Mouse (Mus musculus): Measurements from ENCODE around the gene Atf6. TPM values are rescaled to one million over a fixed set of nuclear protein-coding genes. Genes with fewer than 3 reads are reported as not detected.

Atf6 gene
- polyA plus RNA-seq, 1 experiment: 12.0 TPM

GRCm38 (mm10) chr1:170764798-170765197, 102.8 kb downstream of the Atf6 start:
- no peaks in the 10 kb centered on the region for H3K79me3 ChIP-seq (ENCODE audit: low read depth)
- no peaks in the 10 kb centered on the region for H3K79me2 ChIP-seq (ENCODE audit: control insufficient read depth, insufficient read depth)
- no peak overlapping the region for H3ac ChIP-seq (ENCODE audit: control insufficient read depth, insufficient read length, low read depth)
- TF ChIP-seq MYOG (IDR thresholded peaks at IDR 0.05; ENCODE audit: control insufficient read depth, extremely low read depth, insufficient read length): no peak
- H3K36me3 ChIP-seq (ENCODE audit: control insufficient read depth, insufficient read depth): peaks cover 13% of the 10 kb centered on the region
- H3K27me3 ChIP-seq (ENCODE audit: control insufficient read depth, insufficient read depth, insufficient read length): no peaks in the 10 kb centered on the region
- H3K4me3 ChIP-seq (ENCODE audit: insufficient read depth, poor library complexity, severe bottlenecking): no peak overlapping the region

DNA sequence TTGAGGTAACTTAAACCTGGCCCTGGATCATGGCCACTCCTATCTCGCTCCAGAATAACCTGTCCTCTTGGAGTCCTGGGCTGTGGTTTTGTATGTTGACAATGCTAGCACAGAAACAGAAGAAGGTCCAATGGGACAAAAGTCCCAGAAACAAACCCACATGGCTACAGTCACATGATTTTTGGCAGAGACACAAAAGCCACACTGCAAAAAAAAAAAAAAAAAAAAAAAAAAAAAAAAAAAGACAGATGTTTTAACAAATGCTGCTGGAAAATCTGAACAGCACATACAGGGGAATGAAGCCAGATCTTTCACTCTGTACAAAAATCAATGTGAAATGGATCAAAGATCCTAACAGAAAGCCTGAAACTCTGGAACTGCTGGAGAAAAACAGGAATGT, 105.9 kb downstream of the Atf6 start:
- Histone ChIP-seq H3K4me3 (ENCODE audit: insufficient read depth, poor library complexity, severe bottlenecking) (no peak overlapping the region), H3K27me3 (ENCODE audit: control insufficient read depth, insufficient read depth, insufficient read length) (no peaks in the 10 kb centered on the region), H3K36me3 (ENCODE audit: control insufficient read depth, insufficient read depth) (peaks cover 13% of the 10 kb centered on the region), H3K79me2 (ENCODE audit: control insufficient read depth, insufficient read depth) (no peaks in the 10 kb centered on the region), H3K79me3 (ENCODE audit: low read depth) (no peaks in the 10 kb centered on the region), H3ac (ENCODE audit: control insufficient read depth, insufficient read length, low read depth) (no peak overlapping the region)
- TF ChIP-seq MAX (IDR thresholded peaks at IDR 0.05) (no peak), CEBPB (IDR thresholded peaks at IDR 0.05; ENCODE audit: low read depth) (no peak), FOSL1 (IDR thresholded peaks at IDR 0.05; ENCODE audit: insufficient read depth, low read length, poor library complexity, severe bottlenecking) (no peak), MYOG (IDR thresholded peaks at IDR 0.05; ENCODE audit: control insufficient read depth, extremely low read depth, insufficient read length) (no peak)

GRCm38 (mm10) chr1:170753597-170753996, 114.0 kb downstream of the Atf6 start:
- Histone ChIP-seq H3K4me3 (ENCODE audit: insufficient read depth, poor library complexity, severe bottlenecking) (no peak overlapping the region), H3K79me3 (ENCODE audit: low read depth) (no peaks in the 10 kb centered on the region), H3K79me2 (ENCODE audit: control insufficient read depth, insufficient read depth) (no peaks in the 10 kb centered on the region), H3K36me3 (ENCODE audit: control insufficient read depth, insufficient read depth) (no peaks in the 10 kb centered on the region), H3ac (ENCODE audit: control insufficient read depth, insufficient read length, low read depth) (no peak overlapping the region), H3K27me3 (ENCODE audit: control insufficient read depth, insufficient read depth, insufficient read length) (no peaks in the 10 kb centered on the region)
- TF ChIP-seq USF1 (IDR thresholded peaks at IDR 0.05; ENCODE audit: low read depth): no peak
- no peak for TF ChIP-seq MYOG (IDR thresholded peaks at IDR 0.05; ENCODE audit: control insufficient read depth, extremely low read depth, insufficient read length)
- TF ChIP-seq MAX (IDR thresholded peaks at IDR 0.05): no peak
- TF ChIP-seq MYOD1 (IDR thresholded peaks at IDR 0.05; ENCODE audit: control insufficient read depth, insufficient read length, low read depth): no peak
- no peak for TF ChIP-seq CEBPB (IDR thresholded peaks at IDR 0.05; ENCODE audit: low read depth)
- TF ChIP-seq FOSL1 (IDR thresholded peaks at IDR 0.05; ENCODE audit: insufficient read depth, low read length, poor library complexity, severe bottlenecking): no peak
- no peak for TF ChIP-seq CTCF (IDR thresholded peaks at IDR 0.05; ENCODE audit: control insufficient read depth, insufficient read depth, insufficient read length)

DNA sequence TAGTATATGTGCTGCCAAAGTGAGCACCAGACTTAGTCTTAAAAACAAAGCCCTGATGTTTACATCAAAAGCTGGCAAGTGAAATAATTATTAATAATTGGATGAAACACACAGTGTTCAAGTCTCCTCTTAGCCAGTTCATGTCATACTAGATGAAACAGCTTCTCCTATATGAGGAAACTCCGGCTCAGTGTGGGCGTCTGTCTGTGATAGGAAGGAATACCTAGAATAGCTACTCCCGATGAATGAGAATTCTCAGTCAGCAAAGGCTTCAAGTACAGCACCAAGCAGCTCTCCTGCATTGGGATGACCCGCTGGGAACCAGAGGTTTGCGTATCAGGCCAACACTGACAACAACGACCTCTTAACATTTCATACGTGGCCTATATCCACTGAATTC, 115.8 kb downstream of the Atf6 start:
- Histone ChIP-seq H3K4me3 (ENCODE audit: insufficient read depth, poor library complexity, severe bottlenecking) (no peak overlapping the region), H3K79me3 (ENCODE audit: low read depth) (no peaks in the 10 kb centered on the region), H3K36me3 (ENCODE audit: control insufficient read depth, insufficient read depth) (no peaks in the 10 kb centered on the region), H3K79me2 (ENCODE audit: control insufficient read depth, insufficient read depth) (no peaks in the 10 kb centered on the region), H3K27me3 (ENCODE audit: control insufficient read depth, insufficient read depth, insufficient read length) (no peaks in the 10 kb centered on the region), H3ac (ENCODE audit: control insufficient read depth, insufficient read length, low read depth) (no peak overlapping the region)
- TF ChIP-seq CEBPB (IDR thresholded peaks at IDR 0.05; ENCODE audit: low read depth): no peak
- TF ChIP-seq USF1 (IDR thresholded peaks at IDR 0.05; ENCODE audit: low read depth): no peak
- no peak for TF ChIP-seq MYOG (IDR thresholded peaks at IDR 0.05; ENCODE audit: control insufficient read depth, extremely low read depth, insufficient read length)
- TF ChIP-seq CTCF (IDR thresholded peaks at IDR 0.05; ENCODE audit: control insufficient read depth, insufficient read depth, insufficient read length): no peak
- no peak for TF ChIP-seq MAX (IDR thresholded peaks at IDR 0.05)
- TF ChIP-seq MYOD1 (IDR thresholded peaks at IDR 0.05; ENCODE audit: control insufficient read depth, insufficient read length, low read depth): no peak
- TF ChIP-seq FOSL1 (IDR thresholded peaks at IDR 0.05; ENCODE audit: insufficient read depth, low read length, poor library complexity, severe bottlenecking): no peak

- Histone ChIP-seq H3ac (ENCODE audit: control insufficient read depth, insufficient read length, low read depth) (no peak overlapping the region), H3K79me2 (ENCODE audit: control insufficient read depth, insufficient read depth) (no peaks in the 10 kb centered on the region), H3K36me3 (ENCODE audit: control insufficient read depth, insufficient read depth) (no peaks in the 10 kb centered on the region), H3K79me3 (ENCODE audit: low read depth) (no peaks in the 10 kb centered on the region), H3K4me3 (ENCODE audit: insufficient read depth, poor library complexity, severe bottlenecking) (no peak overlapping the region), H3K27me3 (ENCODE audit: control insufficient read depth, insufficient read depth, insufficient read length) (no peaks in the 10 kb centered on the region)
- no peak for TF ChIP-seq MYOD1 (IDR thresholded peaks at IDR 0.05; ENCODE audit: control insufficient read depth, insufficient read length, low read depth)
- no peak for TF ChIP-seq USF1 (IDR thresholded peaks at IDR 0.05; ENCODE audit: low read depth)
- no peak for TF ChIP-seq FOSL1 (IDR thresholded peaks at IDR 0.05; ENCODE audit: insufficient read depth, low read length, poor library complexity, severe bottlenecking)
These were observed 121.0 kb downstream of the Atf6 start for GRCm38 (mm10) chr1:170746523-170746922.

DNA sequence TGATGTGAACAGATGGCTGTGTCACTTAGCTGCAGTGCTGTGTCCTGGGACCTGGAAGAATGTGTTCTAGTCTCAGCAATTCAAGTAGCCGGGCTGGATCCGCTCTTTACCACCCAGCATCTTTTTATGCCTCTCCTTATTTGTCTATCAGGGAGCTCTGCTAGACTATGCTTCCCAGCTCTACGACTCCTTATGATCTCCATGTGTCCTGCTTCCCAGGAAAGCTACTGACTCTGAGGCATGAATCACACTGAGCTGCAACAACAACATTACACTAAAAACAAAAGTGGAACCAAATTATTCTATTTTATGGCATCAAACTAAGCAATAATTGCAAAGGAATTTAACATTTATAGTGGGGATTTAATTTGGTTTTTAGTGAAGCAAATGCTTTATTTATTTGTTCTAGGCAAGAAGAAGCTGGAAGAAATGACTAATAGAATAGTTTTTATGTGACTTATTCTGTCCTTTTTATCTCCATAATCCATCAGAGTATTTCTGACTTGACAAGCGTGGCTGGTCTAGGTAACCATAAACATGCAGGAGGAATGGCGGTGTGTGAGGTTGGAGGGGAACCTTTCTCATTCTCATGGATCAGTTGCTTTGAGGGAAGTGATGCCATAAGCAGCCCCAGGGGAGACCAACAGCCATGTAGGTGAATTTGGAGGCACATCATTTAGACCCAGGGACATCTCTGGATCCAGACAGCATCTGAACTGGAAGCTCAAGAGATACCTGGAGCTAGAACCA, 125.9 kb downstream of the Atf6 start:
- no peaks in the 10 kb centered on the region for H3K79me3 ChIP-seq (ENCODE audit: low read depth)
- no peaks in the 10 kb centered on the region for H3K27me3 ChIP-seq (ENCODE audit: control insufficient read depth, insufficient read depth, insufficient read length)
- H3ac ChIP-seq (ENCODE audit: control insufficient read depth, insufficient read length, low read depth): no peak overlapping the region
- TF ChIP-seq MYOG (IDR thresholded peaks at IDR 0.05; ENCODE audit: control insufficient read depth, extremely low read depth, insufficient read length) (no peak), USF1 (IDR thresholded peaks at IDR 0.05; ENCODE audit: low read depth) (no peak), MAX (IDR thresholded peaks at IDR 0.05) (no peak), FOSL1 (IDR thresholded peaks at IDR 0.05; ENCODE audit: insufficient read depth, low read length, poor library complexity, severe bottlenecking) (no peak), MYOD1 (IDR thresholded peaks at IDR 0.05; ENCODE audit: control insufficient read depth, insufficient read length, low read depth) (no peak), CTCF (IDR thresholded peaks at IDR 0.05; ENCODE audit: control insufficient read depth, insufficient read depth, insufficient read length) (no peak)
- H3K79me2 ChIP-seq (ENCODE audit: control insufficient read depth, insufficient read depth): no peaks in the 10 kb centered on the region
- H3K4me3 ChIP-seq (ENCODE audit: insufficient read depth, poor library complexity, severe bottlenecking): no peak overlapping the region
- no peaks in the 10 kb centered on the region for H3K36me3 ChIP-seq (ENCODE audit: control insufficient read depth, insufficient read depth)

Data from C2C12 (cell line).